Mouse (Mus musculus): ENCODE data around the gene Hrc. TPM values are rescaled to one million over a fixed set of nuclear protein-coding genes. Genes with fewer than 3 reads are reported as not detected.
"Not testable (repeated sequence)": the region's sequence is repeated elsewhere in the genome, so short reads cannot be mapped to it uniquely, and the experiment has no call there.

Gene Hrc
- polyA plus RNA-seq, 1 experiment from 2014 or later, result 0.74 TPM

GRCm38 (mm10) chr7:45355318-45356020 lies 20.4 kb downstream of the Hrc start:
- H3K4me1 ChIP-seq (replicated peaks), result no peaks in the 10 kb centered on the region
- no peaks in the 10 kb centered on the region for H3K9me3 ChIP-seq
- H3K4me3 ChIP-seq, result no peak overlapping the region
- no peak for ATAC-seq (ENCODE audit: low read depth)
- no peak overlapping the region for H3K9ac ChIP-seq
- no peak overlapping the region for H3K4me2 ChIP-seq
- no peaks in the 10 kb centered on the region for H3K27me3 ChIP-seq
- 72% methylated on average over 15 of the region's 15 CpGs for WGBS
- no peak overlapping the region for H3K27ac ChIP-seq (replicated peaks)
- peaks cover 80% of the 10 kb centered on the region for H3K36me3 ChIP-seq

GRCm38 (mm10) chr7:45356087-45356486 lies 21.0 kb downstream of the Hrc start:
- H3K9me3 ChIP-seq, result no peaks in the 10 kb centered on the region
- no peak for ATAC-seq (ENCODE audit: low read depth)
- no peak overlapping the region for H3K9ac ChIP-seq
- H3K27me3 ChIP-seq, result no peaks in the 10 kb centered on the region
- no peak overlapping the region for H3K27ac ChIP-seq (replicated peaks)
- 62% methylated on average over 13 of the region's 13 CpGs for WGBS
- peaks cover 2% of the 10 kb centered on the region; the same call in 1 of the 2 replicates for H3K4me1 ChIP-seq (replicated peaks)
- no peak overlapping the region for H3K4me2 ChIP-seq
- H3K36me3 ChIP-seq, result peaks cover 74% of the 10 kb centered on the region
- no peak overlapping the region for H3K4me3 ChIP-seq

GRCm38 (mm10) chr7:45359081-45359480 lies 24.0 kb downstream of the Hrc start:
- not testable (repeated sequence) for H3K9ac ChIP-seq; H3K9me3 ChIP-seq; ATAC-seq (ENCODE audit: low read depth); H3K4me2 ChIP-seq; H3K27ac ChIP-seq (replicated peaks); H3K4me3 ChIP-seq
- Histone ChIP-seq H3K36me3 (peaks cover 49% of the 10 kb centered on the region), H3K4me1 (replicated peaks) (peaks cover 23% of the 10 kb centered on the region), H3K27me3 (peaks cover 21% of the 10 kb centered on the region)
- 64% methylated on average over 9 of the region's 11 CpGs for WGBS

- peaks cover 38% of the 10 kb centered on the region for H3K4me1 ChIP-seq (replicated peaks)
- no peak overlapping the region for H3K27ac ChIP-seq (replicated peaks)
- peaks cover 36% of the 10 kb centered on the region for H3K27me3 ChIP-seq
- peak; percentile 4 for ATAC-seq (ENCODE audit: low read depth)
- no peak overlapping the region for H3K4me3 ChIP-seq
- WGBS, result 49% methylated on average over 18 of the region's 18 CpGs
- peak overlapping the region; percentile 87; the same call in 1 of the 2 replicates for H3K4me2 ChIP-seq
- no peak overlapping the region for H3K9ac ChIP-seq
- peaks cover 35% of the 10 kb centered on the region for H3K36me3 ChIP-seq
- no peaks in the 10 kb centered on the region for H3K9me3 ChIP-seq
Measured at GRCm38 (mm10) chr7:45360404-45361125, 25.5 kb downstream of the Hrc start.

- H3K4me3 ChIP-seq, result peak overlapping the region; percentile 48
- peaks cover 37% of the 10 kb centered on the region for H3K27me3 ChIP-seq
- peaks cover 45% of the 10 kb centered on the region for H3K4me1 ChIP-seq (replicated peaks)
- peak overlapping the region; percentile 70 for H3K27ac ChIP-seq (replicated peaks)
- ATAC-seq (ENCODE audit: low read depth), result peak; percentile 83
- H3K9me3 ChIP-seq, result no peaks in the 10 kb centered on the region
- under 1% methylated on average over 43 of the region's 43 CpGs for WGBS
- H3K4me2 ChIP-seq, result peak overlapping the region; percentile 87
- peak overlapping the region; percentile 79 for H3K9ac ChIP-seq
- H3K36me3 ChIP-seq, result peaks cover 29% of the 10 kb centered on the region
Measured at GRCm38 (mm10) chr7:45361243-45361804, 26.2 kb downstream of the Hrc start.

- ATAC-seq (ENCODE audit: low read depth), result no peak
- H3K4me2 ChIP-seq, result no peak overlapping the region; the same call in 1 of the 2 replicates
- peaks cover 14% of the 10 kb centered on the region for H3K36me3 ChIP-seq
- 7% methylated on average over 13 of the region's 13 CpGs for WGBS
- H3K9me3 ChIP-seq, result no peaks in the 10 kb centered on the region
- peaks cover 50% of the 10 kb centered on the region for H3K4me1 ChIP-seq (replicated peaks)
- peaks cover 37% of the 10 kb centered on the region for H3K27me3 ChIP-seq
- no peak overlapping the region for H3K9ac ChIP-seq
- no peak overlapping the region for H3K27ac ChIP-seq (replicated peaks)
- H3K4me3 ChIP-seq, result 0 out of 2 replicates have a peak overlapping the region, but pooled peaks have one; percentile 5
Measured at GRCm38 (mm10) chr7:45362801-45363200, 27.7 kb downstream of the Hrc start.

- 86% methylated on average over 2 of the region's 2 CpGs for WGBS
- Histone ChIP-seq H3K9me3 (no peaks in the 10 kb centered on the region), H3K4me1 (replicated peaks) (peaks cover 62% of the 10 kb centered on the region), H3K4me2 (no peak overlapping the region), H3K4me3 (no peak overlapping the region), H3K27me3 (peaks cover 45% of the 10 kb centered on the region), H3K9ac (no peak overlapping the region), H3K27ac (replicated peaks) (no peak overlapping the region), H3K36me3 (peaks cover 5% of the 10 kb centered on the region)
- ATAC-seq (ENCODE audit: low read depth), result no peak
Measured at GRCm38 (mm10) chr7:45363983-45364382, 28.9 kb downstream of the Hrc start.

GRCm38 (mm10) chr7:45365742-45366651 lies 30.9 kb downstream of the Hrc start:
- Histone ChIP-seq H3K9ac (peak overlapping the region; percentile 95), H3K27ac (replicated peaks) (peak overlapping the region; percentile 83), H3K27me3 (peaks cover 56% of the 10 kb centered on the region), H3K4me3 (peak overlapping the region; percentile 82), H3K36me3 (no peaks in the 10 kb centered on the region), H3K4me1 (replicated peaks) (peaks cover 81% of the 10 kb centered on the region), H3K9me3 (no peaks in the 10 kb centered on the region), H3K4me2 (peak overlapping the region; percentile 87)
- WGBS, result 3% methylated on average over 35 of the region's 35 CpGs
- ATAC-seq (ENCODE audit: low read depth), result no peak

- Histone ChIP-seq H3K4me3 (peak within 1 kb of the TSS; percentile 82), H3K27ac (replicated peaks) (peak within 1 kb of the TSS; percentile 93), H3K27me3 (peaks cover 56% of the 10 kb centered on the region), H3K9me3 (no peaks in the 10 kb centered on the region), H3K4me2 (peak within 1 kb of the TSS; percentile 87), H3K4me1 (replicated peaks) (peaks cover 80% of the 10 kb centered on the region), H3K9ac (peak within 1 kb of the TSS; percentile 95), H3K36me3 (peaks cover 2% of the 10 kb centered on the region)
- peak; percentile 41 for ATAC-seq (ENCODE audit: low read depth)
- 0% methylated on average over 26 of the region's 26 CpGs for WGBS
Measured at GRCm38 (mm10) chr7:45366652-45367019, 31.5 kb downstream of the Hrc start, which contains the start of gene Ppfia3. Ppfia3 (minus strand) TSS chr7:45367019.

GRCm38 (mm10) chr7:45367020-45367880 lies 32.2 kb downstream of the Hrc start:
- peak overlapping the region; percentile 82 for H3K4me3 ChIP-seq
- peak overlapping the region; percentile 95 for H3K9ac ChIP-seq
- H3K4me1 ChIP-seq (replicated peaks), result peaks cover 74% of the 10 kb centered on the region
- ATAC-seq (ENCODE audit: low read depth), result peak; percentile 87
- H3K4me2 ChIP-seq, result peak overlapping the region; percentile 87
- H3K9me3 ChIP-seq, result no peaks in the 10 kb centered on the region
- peaks cover 52% of the 10 kb centered on the region for H3K27me3 ChIP-seq
- under 1% methylated on average over 68 of the region's 70 CpGs for WGBS
- H3K27ac ChIP-seq (replicated peaks), result peak overlapping the region; percentile 93
- H3K36me3 ChIP-seq, result peaks cover 9% of the 10 kb centered on the region

GRCm38 (mm10) chr7:45368178-45368577 lies 33.1 kb downstream of the Hrc start:
- H3K9me3 ChIP-seq, result no peaks in the 10 kb centered on the region
- H3K27me3 ChIP-seq, result peaks cover 43% of the 10 kb centered on the region
- H3K9ac ChIP-seq, result peak overlapping the region; percentile 79
- peaks cover 66% of the 10 kb centered on the region for H3K4me1 ChIP-seq (replicated peaks)
- 82% methylated on average over 15 of the region's 15 CpGs for WGBS
- H3K4me3 ChIP-seq, result peak overlapping the region; percentile 82
- peak overlapping the region; percentile 93 for H3K27ac ChIP-seq (replicated peaks)
- H3K36me3 ChIP-seq, result peaks cover 18% of the 10 kb centered on the region
- ATAC-seq (ENCODE audit: low read depth), result no peak
- peak overlapping the region; percentile 87 for H3K4me2 ChIP-seq
